8 mouse cellular contexts compared by ENCODE assay signal in the genomic region with DNA sequence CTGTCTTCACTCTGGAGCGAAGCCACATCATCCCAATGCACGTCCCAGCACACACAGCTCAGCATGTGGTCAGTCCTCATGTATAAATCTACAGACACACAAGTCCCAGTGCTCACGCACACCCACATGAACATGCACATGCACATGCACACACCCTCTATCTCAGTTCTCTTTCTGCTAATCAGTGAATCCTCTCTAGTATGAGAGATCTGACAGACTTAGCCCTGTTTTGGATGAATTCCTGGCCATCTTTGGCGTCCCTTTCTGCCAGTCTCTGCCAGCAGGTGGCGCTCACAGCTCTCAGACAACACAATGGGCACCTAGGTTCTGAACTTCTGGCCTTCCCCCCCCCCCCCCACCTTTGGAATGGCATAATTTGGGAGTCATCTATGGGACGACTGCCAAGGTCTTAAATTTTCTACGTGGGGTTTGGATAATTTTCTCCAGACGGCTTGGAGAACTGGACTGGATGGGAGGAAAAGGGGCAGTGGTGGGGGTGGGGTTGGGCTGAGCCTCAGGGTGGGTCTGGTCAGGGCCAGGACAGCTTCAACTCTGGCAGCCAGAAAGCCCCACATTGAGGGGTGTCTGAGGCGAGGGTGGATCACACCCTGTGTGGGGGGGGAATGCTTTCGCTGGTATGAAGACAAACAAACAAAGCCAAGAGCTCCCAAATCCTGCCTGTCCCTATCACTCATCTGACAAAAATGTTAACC.
DNase-seq lines count a peak whose midpoint lies in the region; ATAC-seq and TF ChIP-seq lines count a peak whose summit lies in the region.

No protein-coding gene starts in this region.

- 0 out of 2 replicates have a peak overlapping the region, but pooled peaks have one; percentile 16 for H3K27ac ChIP-seq in intestine, embryonic 16.5 days (ENCODE audit: low read length)
- no peak overlapping the region for H3K27ac ChIP-seq in midbrain, embryonic 14.5 days (replicated peaks; ENCODE audit: low read depth, low read length)
- H3K27ac ChIP-seq in spleen, adult 2 months (ENCODE audit: insufficient read depth, low read length) = no peak overlapping the region

- no peak overlapping the region for H3K4me2 ChIP-seq in intestine, embryonic 16.5 days (ENCODE audit: low read depth, low read length)
- no peak overlapping the region for H3K4me2 ChIP-seq in midbrain, embryonic 14.5 days (ENCODE audit: low read length)

- peak; percentile 83 for TF ChIP-seq CTCF in spleen, adult 2 months (IDR thresholded peaks at IDR 0.05; ENCODE audit: extremely low read depth, insufficient read depth, insufficient read length, insufficient replicate concordance)

- no peak for TF ChIP-seq POLR2A in spleen, adult 2 months (IDR thresholded peaks at IDR 0.05; ENCODE audit: low read depth, low read length)

- no peak overlapping the region; the same call in 1 of the 2 replicates for H3K9ac ChIP-seq in intestine, embryonic 16.5 days (ENCODE audit: low read depth, low read length)
- no peak overlapping the region for H3K9ac ChIP-seq in midbrain, embryonic 14.5 days (replicated peaks; ENCODE audit: low read length)

- H3K4me1 ChIP-seq in intestine, embryonic 16.5 days (ENCODE audit: control insufficient read depth, insufficient read depth, low read length) = peaks cover 16% of the 10 kb centered on the region
- H3K4me1 ChIP-seq in midbrain, embryonic 14.5 days (ENCODE audit: control insufficient read depth, insufficient read depth, low read length) = peaks cover under 1% of the 10 kb centered on the region; the same call in 1 of the 2 replicates
- H3K4me1 ChIP-seq in spleen, adult 2 months (ENCODE audit: control insufficient read depth, insufficient read depth, insufficient read length) = peaks cover 13% of the 10 kb centered on the region

- intact Hi-C loops in left cerebral cortex, postnatal 36 days (cut with DNase I) = loop anchor here (1.0 to 2.0 kb wide), 3 partner anchors 338 to 507 kb away; no protein-coding TSS in a partner anchor

- peak; percentile 93 for DNase-seq in adipocyte (ENCODE audit: low spot score)
- DNase-seq in cerebellum, postnatal 14 days = peak; percentile 92 to 95
- DNase-seq in gastrocnemius, adult 18-20 months (ENCODE audit: low spot score) = peak; percentile 87
- peak; percentile 76 to 78 for DNase-seq in left cerebral cortex, postnatal 36 days (ENCODE audit: low spot score in 2 of 2)
- DNase-seq in midbrain, embryonic 14.5 days = peak; percentile 88
- DNase-seq in spleen, adult 2 months (ENCODE audit: low read depth in 1 of 2, low spot score in 2 of 2) = peak; percentile 47 to 78

- peak; percentile 65 for ATAC-seq in intestine, embryonic 16.5 days
- ATAC-seq in midbrain, embryonic 14.5 days (ENCODE audit: low FRiP score, low TSS enrichment) = peak; percentile 48; the same call in 1 of the 2 replicates
- ATAC-seq in erythroid progenitor cell, adult 5-6 weeks (replicated peaks; ENCODE audit: low FRiP score, poor library complexity, severe bottlenecking) = no peak

- no peaks in the 10 kb centered on the region for H3K36me3 ChIP-seq in intestine, embryonic 16.5 days (ENCODE audit: control insufficient read depth, insufficient read depth, low read length)
- no peaks in the 10 kb centered on the region for H3K36me3 ChIP-seq in midbrain, embryonic 14.5 days (ENCODE audit: control insufficient read depth, insufficient read depth, low read length)
- H3K36me3 ChIP-seq in spleen, adult 2 months (ENCODE audit: control insufficient read depth, insufficient read depth, low read length) = no peaks in the 10 kb centered on the region

- no peak overlapping the region for H3K4me3 ChIP-seq in intestine, embryonic 16.5 days (ENCODE audit: low read length)
- H3K4me3 ChIP-seq in midbrain, embryonic 14.5 days (replicated peaks; ENCODE audit: low read depth, low read length) = no peak overlapping the region
- H3K4me3 ChIP-seq in spleen, adult 2 months (ENCODE audit: extremely low read depth, insufficient read depth, insufficient read length) = no peak overlapping the region

- 20% methylated on average over 10 of the region's 10 CpGs for WGBS in intestine, embryonic 16.5 days
- WGBS in midbrain, embryonic 14.5 days = 20% methylated on average over 10 of the region's 10 CpGs
- WGBS in spleen, adult 2 months = 34% methylated on average over 10 of the region's 10 CpGs

- no peaks in the 10 kb centered on the region for H3K9me3 ChIP-seq in intestine, embryonic 16.5 days (ENCODE audit: control insufficient read depth, low read length)
- no peaks in the 10 kb centered on the region for H3K9me3 ChIP-seq in midbrain, embryonic 14.5 days (ENCODE audit: control insufficient read depth, low read length)

- H3K27me3 ChIP-seq in intestine, embryonic 16.5 days (replicated peaks; ENCODE audit: control insufficient read depth, insufficient read depth, low read length) = no peaks in the 10 kb centered on the region
- H3K27me3 ChIP-seq in midbrain, embryonic 14.5 days (ENCODE audit: control insufficient read depth, insufficient read depth, low read length) = peaks cover 98% of the 10 kb centered on the region
- no peaks in the 10 kb centered on the region for H3K27me3 ChIP-seq in spleen, adult 2 months (ENCODE audit: control insufficient read depth, insufficient read depth, low read length)
